Mouse (Mus musculus): Measurements from ENCODE around the gene Adgrl3.

Adgrl3 gene

GRCm38 (mm10) chr5:81810966-81811365 is 791.0 kb downstream of the Adgrl3 start:
- in situ Hi-C loops (cut with MboI, MseI), result no loop called here

DNA sequence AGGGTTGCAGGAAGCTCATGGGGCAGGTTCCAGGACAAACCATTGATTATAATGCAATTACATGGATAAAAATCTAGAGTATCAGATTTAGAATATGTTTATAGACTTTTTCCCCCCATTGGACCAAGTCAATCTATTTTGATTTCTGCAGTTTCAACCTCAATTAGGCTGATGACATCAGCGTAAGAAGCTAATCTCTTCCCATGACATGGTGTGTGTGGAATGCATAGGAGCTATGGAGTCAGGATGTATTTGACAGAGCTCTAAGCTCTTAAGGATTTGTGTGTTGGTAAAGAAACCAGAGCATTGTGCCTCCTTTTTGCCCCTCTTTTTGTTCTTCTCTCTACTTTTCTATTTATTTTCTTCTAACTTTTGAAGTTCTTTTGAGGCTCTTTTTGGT is 812.1 kb downstream of the Adgrl3 start:
- in situ Hi-C loops (cut with MboI, MseI), result no loop called here

DNA sequence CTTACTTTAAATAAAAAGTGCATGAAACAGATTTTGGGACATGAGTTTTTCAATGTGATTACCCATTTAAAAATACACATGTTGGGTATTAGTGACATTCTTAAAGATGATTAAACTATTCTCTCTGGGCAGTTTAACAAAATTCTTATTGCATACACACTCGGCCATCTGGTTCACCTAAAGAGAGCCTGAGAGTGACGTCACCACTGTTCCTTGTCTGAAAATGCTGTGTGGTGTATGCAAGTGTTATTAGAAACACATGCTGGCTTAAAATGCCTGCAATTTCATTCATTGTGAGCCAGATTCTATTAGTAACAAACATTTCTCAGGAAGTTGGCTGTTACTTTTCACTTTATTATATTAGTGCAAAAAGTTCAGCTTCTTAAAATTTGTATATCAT is 812.7 kb downstream of the Adgrl3 start:
- in situ Hi-C loops (cut with MboI, MseI), result no loop called here

- in situ Hi-C loops (cut with MboI, MseI), result no loop called here
Measured at GRCm38 (mm10) chr5:81837860-81838259, 817.9 kb downstream of the Adgrl3 start.

GRCm38 (mm10) chr5:81843798-81844197 is 823.9 kb downstream of the Adgrl3 start:
- in situ Hi-C loops (cut with MboI, MseI), result no loop called here

DNA sequence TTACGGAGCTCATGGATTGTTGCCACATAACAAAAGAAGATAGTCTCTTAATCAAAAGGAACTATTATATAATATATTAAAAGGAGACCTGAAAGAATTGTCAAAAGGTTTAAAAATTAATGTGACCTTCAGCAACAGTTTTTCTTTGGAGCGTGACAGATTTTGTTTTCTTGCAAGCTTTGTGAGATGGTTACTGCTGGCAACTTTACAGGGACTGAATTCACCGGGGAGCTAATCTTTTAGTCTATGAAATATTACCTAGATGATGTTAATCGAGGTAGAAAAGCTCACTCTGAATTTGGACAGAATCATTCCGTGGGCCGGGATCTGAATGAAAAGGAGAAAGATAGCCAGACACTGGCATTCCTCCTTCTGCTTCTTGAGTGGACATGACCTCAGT is 850.4 kb downstream of the Adgrl3 start:
- in situ Hi-C loops (cut with MboI, MseI), result no loop called here
